11 mouse cellular contexts compared by ENCODE assay signal in genomic region chr10:86183148-86183885, GRCm38 (mm10).
A peak's percentile ranks its signal among the peaks of the same experiment; 100 is the strongest.
DNase-seq lines count a peak whose midpoint lies in the region; ATAC-seq lines count a peak whose summit lies in the region.
"Had no signal": no experiment of that assay in that cellular context is flagged by ENCODE, and none has a peak within 500 bp of the region (broad histone marks: within the 10 kb centered on the region; RNA-seq: fewer than 3 reads in every experiment).

No protein-coding gene starts in this region.

- H3K36me3 ChIP-seq in lung, embryonic 15.5 days = no peaks in the 10 kb centered on the region
- no peaks in the 10 kb centered on the region for H3K36me3 ChIP-seq in kidney, embryonic 14.5 days (ENCODE audit: control insufficient read depth, insufficient read depth, low read length)
- no peaks in the 10 kb centered on the region for H3K36me3 ChIP-seq in limb, embryonic 15.5 days

- no peak overlapping the region for H3K4me3 ChIP-seq in lung, embryonic 15.5 days
- H3K4me3 ChIP-seq in kidney, embryonic 14.5 days (ENCODE audit: low read length) = no peak overlapping the region
- no peak overlapping the region for H3K4me3 ChIP-seq in limb, embryonic 15.5 days

- H3K27me3 ChIP-seq in lung, embryonic 15.5 days = no peaks in the 10 kb centered on the region
- H3K27me3 ChIP-seq in kidney, embryonic 14.5 days (ENCODE audit: control insufficient read depth, insufficient read depth, low read length) = no peaks in the 10 kb centered on the region
- no peaks in the 10 kb centered on the region for H3K27me3 ChIP-seq in limb, embryonic 15.5 days

- WGBS in lung, embryonic 15.5 days = 55% methylated on average over 8 of the region's 8 CpGs
- WGBS in kidney, embryonic 14.5 days = 40% methylated on average over 8 of the region's 8 CpGs
- 33% methylated on average over 8 of the region's 8 CpGs for WGBS in limb, embryonic 15.5 days

- DNase-seq in adrenal gland, adult (ENCODE audit: inconsistent age in 2 of 2, low spot score in 1 of 2) = peak; percentile 25 to 42
- DNase-seq in adrenal gland, postnatal 14 days = no peak
- no peak for DNase-seq in lung, postnatal 25 days (ENCODE audit: low spot score)
- DNase-seq in T-cell, adult 2 months (ENCODE audit: low spot score) = no peak
- DNase-seq: cerebellum, adult 8-10 months; thymus, postnatal 14 days had no signal

- H3K27ac ChIP-seq in lung, embryonic 15.5 days = peak overlapping the region; percentile 6; the same call in 1 of the 2 replicates
- H3K27ac ChIP-seq in kidney, embryonic 14.5 days (ENCODE audit: low read depth, low read length) = 0 out of 2 replicates have a peak overlapping the region, but pooled peaks have one; percentile 37
- peak overlapping the region; percentile 51 for H3K27ac ChIP-seq in limb, embryonic 15.5 days

- H3K4me2 ChIP-seq in lung, embryonic 15.5 days = no peak overlapping the region
- no peak overlapping the region for H3K4me2 ChIP-seq in kidney, embryonic 14.5 days (replicated peaks; ENCODE audit: low read depth, low read length)
- no peak overlapping the region for H3K4me2 ChIP-seq in limb, embryonic 15.5 days

- no peak for ATAC-seq in lung, embryonic 15.5 days (ENCODE audit: borderline replicate concordance, extremely low read depth, low FRiP score, low TSS enrichment)
- ATAC-seq in kidney, embryonic 14.5 days (ENCODE audit: low FRiP score, low TSS enrichment) = peak; percentile 62; the same call in 1 of the 2 replicates
- no peak for ATAC-seq in limb, embryonic 15.5 days (ENCODE audit: insufficient number of reproducible peaks, low FRiP score, low TSS enrichment, low read depth)
- no peak for ATAC-seq in CD4-positive, CD25-positive, alpha-beta regulatory T cell, adult 4 months
- ATAC-seq: forebrain, embryonic 14.5 days had no signal

- H3K4me1 ChIP-seq in lung, embryonic 15.5 days = no peaks in the 10 kb centered on the region
- no peaks in the 10 kb centered on the region for H3K4me1 ChIP-seq in kidney, embryonic 14.5 days (ENCODE audit: control insufficient read depth, insufficient read depth, low read length)
- H3K4me1 ChIP-seq in limb, embryonic 15.5 days = peaks cover 11% of the 10 kb centered on the region; the same call in 1 of the 2 replicates

- H3K9ac ChIP-seq in lung, embryonic 15.5 days = no peak overlapping the region
- H3K9ac ChIP-seq in kidney, embryonic 14.5 days (ENCODE audit: low read depth, low read length) = no peak overlapping the region
- no peak overlapping the region for H3K9ac ChIP-seq in limb, embryonic 15.5 days

- H3K9me3 ChIP-seq in lung, embryonic 15.5 days = no peaks in the 10 kb centered on the region
- no peaks in the 10 kb centered on the region for H3K9me3 ChIP-seq in kidney, embryonic 14.5 days (ENCODE audit: control insufficient read depth, low read length)
- H3K9me3 ChIP-seq in limb, embryonic 15.5 days = no peaks in the 10 kb centered on the region

Comparison
In these comparisons a context has a peak if more than half of its experiments do, and no peak if none do; other contexts are left out.
1. DNase-seq: peak in adrenal gland, adult (2 of 2); none in adrenal gland, postnatal 14 days (single experiment), lung, postnatal 25 days (single experiment) and T-cell, adult 2 months (single experiment).
2. Peak in every context shown above with its lines, with median percentiles within 50 percentile points of each other: H3K27ac ChIP-seq.